Mouse (Mus musculus) liver, embryonic 11.5 days (tissue): Measurements from ENCODE around the gene Bhmt2. TPM values are rescaled to one million over a fixed set of nuclear protein-coding genes. Genes with fewer than 3 reads are reported as not detected.
A peak's percentile ranks its signal among the peaks of the same experiment; 100 is the strongest.

Experiments
- ATAC-seq: fragments of 200-750 bp; cut with Nextera tagmentation; replicated peaks from 2 replicates; pipeline ENCODE4 v1.8.0; 2017; ENCODE audit warnings: moderate number of reproducible peaks, mild to moderate bottlenecking, moderate TSS enrichment, moderate library complexity; ENCODE audit not compliant: low FRiP score
- DNase-seq: peaks from one replicate; pipeline ENCODE4 v3.0.0-alpha.2; 2017; ENCODE audit warnings: low spot score
- H3K27ac ChIP-seq: fragments of 300-500 bp; sonication (generic); 2 replicates; pipeline ENCODE4 v1.5.1; 2014; ENCODE audit warnings: mild to moderate bottlenecking, low read depth, low read length, control low read depth
- H3K27me3 ChIP-seq: fragments of 300-500 bp; sonication (generic); replicated peaks from 2 replicates; pipeline ENCODE4 v1.6.1; 2014; ENCODE audit warnings: low read length, mixed read lengths; ENCODE audit not compliant: control insufficient read depth, insufficient read depth
- H3K36me3 ChIP-seq: fragments of 300-500 bp; sonication (generic); 2 replicates; pipeline ENCODE4 v1.6.1; 2014; ENCODE audit warnings: mild to moderate bottlenecking, low read length, moderate library complexity, mixed read lengths; ENCODE audit not compliant: control insufficient read depth, insufficient read depth
- H3K4me1 ChIP-seq: fragments of 300-500 bp; sonication (generic); replicated peaks from 2 replicates; pipeline ENCODE4 v1.6.1; 2014; ENCODE audit warnings: low read length, mixed read lengths; ENCODE audit not compliant: control insufficient read depth, insufficient read depth
- H3K4me2 ChIP-seq: fragments of 300-500 bp; sonication (generic); 2 replicates; pipeline ENCODE4 v1.6.1; 2014; ENCODE audit warnings: mild to moderate bottlenecking, control low read depth, moderate library complexity
- H3K4me3 ChIP-seq: fragments of 300-500 bp; sonication (generic); 2 replicates; pipeline ENCODE4 v1.5.1; 2014; ENCODE audit warnings: low read depth, low read length, control low read depth
- H3K9ac ChIP-seq: fragments of 300-500 bp; sonication (generic); 2 replicates; pipeline ENCODE4 v1.6.1; 2014; ENCODE audit warnings: low read depth, low read length, control low read depth
- H3K9me3 ChIP-seq: fragments of 300-500 bp; sonication (generic); 2 replicates; pipeline ENCODE4 v1.6.1; 2016; ENCODE audit warnings: low read length, inconsistent platforms, mixed read lengths; ENCODE audit not compliant: control insufficient read depth
- WGBS: fragments of 180-500 bp; shearing (Covaris S2); extraction: QIAGEN DNeasy Blood & Tissue Kit; methylation state at CpG from one replicate; pipeline ENCODE4 v1.1.7; 2014; 5-methylcytosine and 5-hydroxymethylcytosine counted together
- polyA plus RNA-seq: library from polyadenylated mRNA; unstranded; fragments of >200 nt; fragmentation: Nextera tagmentation; extraction: Ambion mirVana; gene quantifications from 2 replicates; pipeline ENCODE4 v1.2.1, GENCODE M21; 2014

Gene Bhmt2
- polyA plus RNA-seq, 1 experiment from 2014 or later = 7.1 TPM

- DNase-seq = no peak
- no peaks in the 10 kb centered on the region for H3K36me3 ChIP-seq
- H3K27me3 ChIP-seq = no peaks in the 10 kb centered on the region
- 65% methylated on average over 1 of the region's 1 CpGs for WGBS
- no peak overlapping the region for H3K4me3 ChIP-seq
- no peaks in the 10 kb centered on the region for H3K9me3 ChIP-seq
- H3K9ac ChIP-seq = no peak overlapping the region
- 0 out of 2 replicates have a peak overlapping the region, but pooled peaks have one; percentile 19 for H3K27ac ChIP-seq
- ATAC-seq = no peak
- H3K4me1 ChIP-seq = no peaks in the 10 kb centered on the region
- H3K4me2 ChIP-seq = peak overlapping the region; percentile 29; the same call in 1 of the 2 replicates
Observed at GRCm38 (mm10) chr13:93636561-93636960, 37.5 kb downstream of the Bhmt2 start.

GRCm38 (mm10) chr13:93632927-93633326 is 41.2 kb downstream of the Bhmt2 start:
- no peak overlapping the region for H3K27ac ChIP-seq
- no peaks in the 10 kb centered on the region for H3K9me3 ChIP-seq
- WGBS = 72% methylated on average over 5 of the region's 5 CpGs

GRCm38 (mm10) chr13:93630941-93631705 is 43.0 kb downstream of the Bhmt2 start:
- DNase-seq = no peak
- Histone ChIP-seq H3K27me3 (no peaks in the 10 kb centered on the region; the same call in 1 of the 2 replicates), H3K4me1 (no peaks in the 10 kb centered on the region), H3K9me3 (no peaks in the 10 kb centered on the region), H3K9ac (no peak overlapping the region), H3K27ac (no peak overlapping the region), H3K36me3 (no peaks in the 10 kb centered on the region), H3K4me3 (no peak overlapping the region), H3K4me2 (no peak overlapping the region)
- ATAC-seq = no peak
- WGBS = 71% methylated on average over 10 of the region's 10 CpGs

More at GRCm38 (mm10) chr13:93632927-93633326, 41.2 kb downstream of the Bhmt2 start:
- Histone ChIP-seq H3K27me3 (no peaks in the 10 kb centered on the region), H3K9ac (no peak overlapping the region), H3K4me2 (no peak overlapping the region), H3K4me1 (no peaks in the 10 kb centered on the region), H3K4me3 (no peak overlapping the region), H3K36me3 (no peaks in the 10 kb centered on the region)
- no peak for ATAC-seq
- no peak for DNase-seq

GRCm38 (mm10) chr13:93628861-93629260 is 45.2 kb downstream of the Bhmt2 start:
- no peaks in the 10 kb centered on the region for H3K9me3 ChIP-seq
- no peak for DNase-seq
- no peaks in the 10 kb centered on the region; the same call in 1 of the 2 replicates for H3K27me3 ChIP-seq
- WGBS = 56% methylated on average over 6 of the region's 6 CpGs
- H3K27ac ChIP-seq = no peak overlapping the region
- H3K9ac ChIP-seq = no peak overlapping the region
- no peak overlapping the region for H3K4me2 ChIP-seq
- H3K36me3 ChIP-seq = no peaks in the 10 kb centered on the region
- ATAC-seq = no peak
- no peak overlapping the region for H3K4me3 ChIP-seq
- no peaks in the 10 kb centered on the region for H3K4me1 ChIP-seq

GRCm38 (mm10) chr13:93614361-93614948 is 59.6 kb downstream of the Bhmt2 start:
- Histone ChIP-seq H3K9me3 (no peaks in the 10 kb centered on the region), H3K36me3 (no peaks in the 10 kb centered on the region), H3K9ac (no peak overlapping the region), H3K27ac (no peak overlapping the region), H3K4me1 (no peaks in the 10 kb centered on the region), H3K27me3 (no peaks in the 10 kb centered on the region), H3K4me3 (no peak overlapping the region), H3K4me2 (no peak overlapping the region)
- no peak for ATAC-seq
- 50% methylated on average over 5 of the region's 6 CpGs for WGBS
- no peak for DNase-seq

GRCm38 (mm10) chr13:93613771-93614170 is 60.3 kb downstream of the Bhmt2 start:
- WGBS = 73% methylated on average over 4 of the region's 4 CpGs

GRCm38 (mm10) chr13:93612660-93613607 is 61.2 kb downstream of the Bhmt2 start:
- H3K4me2 ChIP-seq = no peak overlapping the region
- DNase-seq = peak; percentile 56
- ATAC-seq = no peak

More at GRCm38 (mm10) chr13:93613771-93614170, 60.3 kb downstream of the Bhmt2 start:
- ATAC-seq = no peak
- no peak overlapping the region for H3K9ac ChIP-seq
- DNase-seq = no peak
- no peak overlapping the region for H3K4me3 ChIP-seq
- H3K36me3 ChIP-seq = no peaks in the 10 kb centered on the region
- H3K27ac ChIP-seq = no peak overlapping the region
- H3K9me3 ChIP-seq = no peaks in the 10 kb centered on the region
- H3K4me2 ChIP-seq = no peak overlapping the region
- no peaks in the 10 kb centered on the region for H3K27me3 ChIP-seq
- H3K4me1 ChIP-seq = no peaks in the 10 kb centered on the region

GRCm38 (mm10) chr13:93608476-93608875 is 65.6 kb downstream of the Bhmt2 start:
- DNase-seq = no peak
- 72% methylated on average over 2 of the region's 2 CpGs for WGBS
- Histone ChIP-seq H3K4me3 (no peak overlapping the region), H3K9ac (no peak overlapping the region), H3K4me2 (no peak overlapping the region), H3K27ac (no peak overlapping the region), H3K36me3 (no peaks in the 10 kb centered on the region), H3K27me3 (no peaks in the 10 kb centered on the region), H3K4me1 (no peaks in the 10 kb centered on the region), H3K9me3 (no peaks in the 10 kb centered on the region)
- no peak for ATAC-seq

More at GRCm38 (mm10) chr13:93612660-93613607, 61.2 kb downstream of the Bhmt2 start:
- no peaks in the 10 kb centered on the region for H3K9me3 ChIP-seq
- H3K27ac ChIP-seq = no peak overlapping the region
- H3K27me3 ChIP-seq = no peaks in the 10 kb centered on the region
- no peak overlapping the region for H3K9ac ChIP-seq
- H3K4me3 ChIP-seq = no peak overlapping the region
- H3K36me3 ChIP-seq = no peaks in the 10 kb centered on the region
- WGBS = 56% methylated on average over 19 of the region's 19 CpGs
- no peaks in the 10 kb centered on the region for H3K4me1 ChIP-seq
